Mouse (Mus musculus): ENCODE measurements at regions not wholly inside any gene's neighbourhood (a gene's known extent, or its start where the extent isn't known, plus 50 kb on each side); places are given as distances from the start of the nearest gene placed in this dataset.

DNA sequence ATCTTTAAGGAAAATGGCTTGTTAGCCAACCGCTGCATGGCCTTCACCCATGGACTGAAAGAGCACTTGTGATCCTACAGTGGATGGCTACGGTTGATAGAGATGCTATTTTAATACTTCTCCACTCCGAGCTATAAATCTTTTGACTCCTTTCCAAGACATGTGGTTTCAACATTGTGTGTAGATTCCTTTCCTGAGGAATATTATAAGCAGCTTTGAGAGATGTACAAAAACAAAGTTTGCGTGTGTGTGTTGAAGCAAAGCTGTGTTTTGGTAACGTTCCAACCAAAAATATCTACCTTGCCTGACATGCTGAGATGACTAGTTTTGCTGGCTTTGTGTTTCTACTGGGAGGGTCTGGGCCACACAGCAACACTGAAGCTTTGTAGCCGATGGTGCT, 83.0 kb downstream of the Zbtb18 start:
- H3K27me3 ChIP-seq (ENCODE audit: insufficient read depth, low read length): no peaks in the 10 kb centered on the region
- no peak overlapping the region for H3K4me3 ChIP-seq (replicated peaks; ENCODE audit: low read length)
- H3K4me1 ChIP-seq (replicated peaks; ENCODE audit: low read depth, low read length): no peaks in the 10 kb centered on the region
- no peaks in the 10 kb centered on the region for H3K36me3 ChIP-seq (ENCODE audit: insufficient read depth, low read length)
- TF ChIP-seq POU5F1 (IDR thresholded peaks at IDR 0.05; ENCODE audit: borderline replicate concordance, low read length): no peak
- no peak for TF ChIP-seq NANOG (IDR thresholded peaks at IDR 0.05; ENCODE audit: borderline replicate concordance, low read length)
- TF ChIP-seq CTCF (conservative IDR thresholded peaks at IDR 0.05; ENCODE audit: low read length): no peak
- H3K9me3 ChIP-seq (ENCODE audit: low read length): no peaks in the 10 kb centered on the region

DNA sequence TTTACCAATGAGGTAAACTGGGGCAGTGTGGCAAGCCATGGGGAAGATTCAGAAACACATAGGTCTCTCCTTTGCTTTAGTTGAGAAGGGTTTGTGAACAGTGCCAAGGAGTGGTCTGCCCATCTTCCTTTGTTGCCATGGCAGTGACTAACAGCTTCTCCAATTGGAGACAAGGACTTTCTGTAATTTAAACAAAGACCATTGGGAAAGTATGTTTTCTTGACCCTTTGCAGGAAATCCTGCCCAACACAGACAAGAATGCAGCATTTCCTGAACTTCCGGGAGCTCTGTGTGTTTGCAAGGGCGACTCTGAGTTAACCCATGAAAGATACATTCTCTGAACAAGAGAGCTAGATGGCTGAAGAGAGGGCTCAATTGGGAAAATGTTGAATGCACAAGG, 89.6 kb downstream of the Zbtb18 start:
- Histone ChIP-seq H3K27me3 (ENCODE audit: insufficient read depth, low read length) (no peaks in the 10 kb centered on the region), H3K4me3 (replicated peaks; ENCODE audit: low read length) (no peak overlapping the region), H3K9me3 (ENCODE audit: low read length) (no peaks in the 10 kb centered on the region), H3K4me1 (replicated peaks; ENCODE audit: low read depth, low read length) (no peaks in the 10 kb centered on the region), H3K36me3 (ENCODE audit: insufficient read depth, low read length) (no peaks in the 10 kb centered on the region)
- TF ChIP-seq POU5F1 (IDR thresholded peaks at IDR 0.05; ENCODE audit: borderline replicate concordance, low read length) (no peak), CTCF (conservative IDR thresholded peaks at IDR 0.05; ENCODE audit: low read length) (no peak), NANOG (IDR thresholded peaks at IDR 0.05; ENCODE audit: borderline replicate concordance, low read length) (no peak)

DNA sequence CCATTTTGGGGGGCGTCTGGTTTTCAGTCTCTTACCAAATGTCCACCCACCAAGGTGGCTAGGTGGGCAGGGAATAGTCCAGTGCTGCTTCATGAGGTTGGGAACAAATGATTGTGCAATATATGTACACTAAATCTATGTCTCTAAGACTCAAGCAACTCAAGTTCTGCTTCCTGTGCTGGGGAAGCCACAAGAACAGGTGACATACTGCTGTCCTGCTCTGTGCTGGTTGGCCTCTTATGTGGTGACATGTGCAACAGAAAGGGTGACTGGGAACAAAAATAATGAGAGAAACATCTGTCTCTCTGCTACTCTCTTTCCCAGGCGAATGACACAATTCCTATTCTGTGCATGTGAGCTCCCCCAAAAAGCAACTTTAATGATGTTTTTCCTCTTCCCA, 90.5 kb downstream of the Zbtb18 start:
- H3K9me3 ChIP-seq (ENCODE audit: low read length): no peaks in the 10 kb centered on the region
- no peak overlapping the region for H3K4me3 ChIP-seq (replicated peaks; ENCODE audit: low read length)
- H3K36me3 ChIP-seq (ENCODE audit: insufficient read depth, low read length): no peaks in the 10 kb centered on the region
- TF ChIP-seq POU5F1 (IDR thresholded peaks at IDR 0.05; ENCODE audit: borderline replicate concordance, low read length) (no peak), NANOG (IDR thresholded peaks at IDR 0.05; ENCODE audit: borderline replicate concordance, low read length) (no peak), CTCF (conservative IDR thresholded peaks at IDR 0.05; ENCODE audit: low read length) (no peak)
- H3K4me1 ChIP-seq (replicated peaks; ENCODE audit: low read depth, low read length): no peaks in the 10 kb centered on the region
- no peaks in the 10 kb centered on the region for H3K27me3 ChIP-seq (ENCODE audit: insufficient read depth, low read length)

DNA sequence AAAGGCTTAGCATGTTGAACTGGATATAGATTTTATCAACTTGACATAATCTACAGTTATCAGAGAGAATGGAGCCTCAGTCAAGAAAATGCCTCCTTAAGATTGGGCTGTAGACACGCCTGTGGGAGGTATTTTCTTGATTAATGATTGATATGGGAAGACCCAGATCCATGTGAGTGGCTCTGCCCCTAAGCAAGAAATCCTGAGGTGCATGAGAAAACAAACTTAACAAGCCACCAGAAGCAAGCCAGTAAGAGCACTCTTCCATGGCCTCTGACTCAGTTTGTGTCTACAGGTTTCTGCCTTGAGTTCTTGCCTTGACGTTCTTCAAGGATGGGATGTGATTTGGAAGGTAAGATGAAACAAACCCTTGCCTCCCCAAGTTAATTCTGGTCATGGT, 91.2 kb downstream of the Zbtb18 start:
- Histone ChIP-seq H3K9me3 (ENCODE audit: low read length) (no peaks in the 10 kb centered on the region), H3K27me3 (ENCODE audit: insufficient read depth, low read length) (no peaks in the 10 kb centered on the region), H3K4me3 (replicated peaks; ENCODE audit: low read length) (no peak overlapping the region), H3K36me3 (ENCODE audit: insufficient read depth, low read length) (no peaks in the 10 kb centered on the region), H3K4me1 (replicated peaks; ENCODE audit: low read depth, low read length) (no peaks in the 10 kb centered on the region)
- TF ChIP-seq NANOG (IDR thresholded peaks at IDR 0.05; ENCODE audit: borderline replicate concordance, low read length) (no peak), CTCF (conservative IDR thresholded peaks at IDR 0.05; ENCODE audit: low read length) (no peak), POU5F1 (IDR thresholded peaks at IDR 0.05; ENCODE audit: borderline replicate concordance, low read length) (no peak)

DNA sequence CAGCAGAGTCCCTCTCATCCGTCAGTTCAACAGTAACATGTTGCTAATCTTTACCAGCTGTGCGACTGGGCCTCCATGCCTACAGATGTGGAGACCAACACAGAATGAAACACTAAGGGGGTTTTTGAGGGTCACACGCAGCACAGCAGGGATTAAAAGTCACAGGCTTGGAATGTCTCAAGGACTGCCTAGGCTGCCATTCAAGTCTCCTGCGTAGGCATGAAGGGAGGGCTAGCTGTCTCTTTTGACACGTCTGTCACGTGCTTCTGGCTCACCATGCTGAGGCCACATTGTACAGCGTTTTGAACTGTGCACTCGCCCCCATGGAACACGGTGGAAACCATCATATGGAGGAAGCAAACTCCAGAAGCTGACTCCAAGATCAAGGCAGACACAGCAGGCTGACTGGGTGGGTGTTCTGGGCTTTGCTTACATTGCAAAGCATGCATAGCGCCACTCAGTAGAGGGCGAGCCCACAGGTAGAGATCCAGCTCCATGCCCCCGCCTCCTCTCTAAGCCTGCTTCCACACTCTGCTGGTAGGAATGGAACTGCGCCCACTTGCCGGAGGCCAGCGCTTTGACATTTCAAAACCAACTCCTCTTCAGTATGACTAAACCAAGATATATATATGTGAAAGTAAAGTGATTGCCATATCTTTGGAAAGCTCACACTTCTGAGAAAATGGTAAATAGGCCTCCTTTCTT, 103.0 kb downstream of the Zbtb18 start:
- no peak for TF ChIP-seq CTCF (conservative IDR thresholded peaks at IDR 0.05; ENCODE audit: low read length)
- TF ChIP-seq NANOG (IDR thresholded peaks at IDR 0.05; ENCODE audit: borderline replicate concordance, low read length): no peak
- TF ChIP-seq POU5F1 (IDR thresholded peaks at IDR 0.05; ENCODE audit: borderline replicate concordance, low read length): no peak
- no peaks in the 10 kb centered on the region for H3K4me1 ChIP-seq (replicated peaks; ENCODE audit: low read depth, low read length)
- H3K36me3 ChIP-seq (ENCODE audit: insufficient read depth, low read length): no peaks in the 10 kb centered on the region
- H3K9me3 ChIP-seq (ENCODE audit: low read length): no peaks in the 10 kb centered on the region
- no peaks in the 10 kb centered on the region for H3K27me3 ChIP-seq (ENCODE audit: insufficient read depth, low read length)
- H3K4me3 ChIP-seq (replicated peaks; ENCODE audit: low read length): no peak overlapping the region

DNA sequence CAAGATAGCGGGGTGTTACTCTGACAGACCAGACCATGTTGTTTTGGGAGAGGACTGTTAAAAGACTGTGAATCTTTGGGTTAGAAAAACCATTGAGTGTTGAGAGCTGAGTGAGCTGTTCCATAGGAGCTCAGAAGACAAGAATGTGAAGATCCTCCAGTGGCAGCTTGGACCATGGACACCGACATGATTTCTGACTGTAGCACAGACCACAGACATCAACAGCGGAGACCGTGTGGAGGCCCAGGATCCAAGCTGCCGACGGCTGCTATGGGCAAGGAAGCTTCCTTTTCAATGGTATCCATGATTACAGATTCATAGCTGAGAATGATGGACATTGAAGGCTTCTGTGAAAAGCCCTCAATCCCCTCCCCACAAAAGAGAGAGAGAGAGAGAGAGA, 105.6 kb downstream of the Zbtb18 start:
- H3K36me3 ChIP-seq (ENCODE audit: insufficient read depth, low read length): no peaks in the 10 kb centered on the region
- H3K27me3 ChIP-seq (ENCODE audit: insufficient read depth, low read length): no peaks in the 10 kb centered on the region
- H3K4me1 ChIP-seq (replicated peaks; ENCODE audit: low read depth, low read length): no peaks in the 10 kb centered on the region
- no peaks in the 10 kb centered on the region for H3K9me3 ChIP-seq (ENCODE audit: low read length)
- no peak overlapping the region for H3K4me3 ChIP-seq (replicated peaks; ENCODE audit: low read length)
- TF ChIP-seq NANOG (IDR thresholded peaks at IDR 0.05; ENCODE audit: borderline replicate concordance, low read length) (no peak), CTCF (conservative IDR thresholded peaks at IDR 0.05; ENCODE audit: low read length) (no peak), POU5F1 (IDR thresholded peaks at IDR 0.05; ENCODE audit: borderline replicate concordance, low read length) (no peak)

DNA sequence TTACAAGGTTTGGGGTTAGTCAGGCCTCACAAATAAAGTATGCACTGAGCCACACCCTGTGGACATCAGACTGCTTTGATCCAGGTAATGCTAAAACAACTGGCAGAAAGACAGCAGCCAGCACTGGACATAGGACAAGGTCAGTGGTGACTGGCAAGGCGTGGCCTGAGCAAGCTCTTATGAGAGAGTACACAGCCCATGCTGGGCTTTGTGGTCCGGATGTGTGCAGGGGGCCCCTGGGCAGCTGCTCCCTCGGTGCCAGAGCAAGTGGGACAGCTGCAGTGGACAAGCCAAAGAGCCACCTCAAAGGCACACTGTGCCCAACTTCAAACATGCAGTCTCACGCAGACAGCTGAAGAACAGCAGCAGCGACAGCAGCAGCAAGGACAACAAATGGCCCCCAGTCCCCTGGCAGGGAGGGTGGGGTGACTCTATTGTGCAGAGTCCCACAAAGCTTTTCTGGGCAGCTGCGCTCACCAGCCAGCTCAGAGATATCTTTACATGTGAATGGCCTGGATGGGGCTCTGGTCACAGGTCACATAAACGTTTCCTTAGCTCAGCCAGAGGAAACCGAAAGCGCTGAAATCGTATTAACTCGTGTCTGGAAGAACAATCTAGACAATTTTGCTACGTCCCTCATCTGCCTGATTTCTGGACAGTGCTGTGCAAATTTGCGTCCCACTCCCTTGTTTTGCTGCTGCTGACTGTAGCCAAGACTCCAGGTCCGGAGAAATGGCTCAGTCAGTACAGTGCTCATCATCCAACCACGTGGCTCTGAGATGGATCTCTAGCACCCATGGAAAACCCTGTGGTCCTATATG, 113.5 kb downstream of the Zbtb18 start:
- TF ChIP-seq CTCF (conservative IDR thresholded peaks at IDR 0.05; ENCODE audit: low read length): no peak
- TF ChIP-seq NANOG (IDR thresholded peaks at IDR 0.05; ENCODE audit: borderline replicate concordance, low read length): no peak
- no peak for TF ChIP-seq POU5F1 (IDR thresholded peaks at IDR 0.05; ENCODE audit: borderline replicate concordance, low read length)
- Histone ChIP-seq H3K27me3 (ENCODE audit: insufficient read depth, low read length) (no peaks in the 10 kb centered on the region), H3K36me3 (ENCODE audit: insufficient read depth, low read length) (no peaks in the 10 kb centered on the region), H3K4me3 (replicated peaks; ENCODE audit: low read length) (no peak overlapping the region), H3K4me1 (replicated peaks; ENCODE audit: low read depth, low read length) (peaks cover 10% of the 10 kb centered on the region), H3K9me3 (ENCODE audit: low read length) (no peaks in the 10 kb centered on the region)

DNA sequence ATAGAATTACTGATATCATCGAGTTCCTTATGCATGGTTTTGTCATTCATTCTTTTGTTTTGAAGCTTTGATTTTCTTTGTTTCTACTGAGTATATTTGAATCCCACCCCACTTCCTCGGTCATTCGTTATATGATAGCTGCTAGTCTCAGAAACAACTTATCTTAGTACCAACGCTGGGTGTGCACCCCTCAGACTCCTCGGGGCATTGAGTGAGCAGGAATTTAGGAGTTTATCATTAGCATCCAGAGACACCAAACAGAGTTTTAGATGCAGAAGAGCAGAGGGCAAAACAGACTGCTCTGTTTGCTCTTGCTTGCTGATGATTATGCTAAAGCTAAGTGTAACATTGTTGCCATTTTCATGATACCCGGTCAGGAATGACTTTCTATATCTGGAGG, 115.3 kb downstream of the Zbtb18 start:
- H3K27me3 ChIP-seq (ENCODE audit: insufficient read depth, low read length): no peaks in the 10 kb centered on the region
- H3K4me1 ChIP-seq (replicated peaks; ENCODE audit: low read depth, low read length): peaks cover 10% of the 10 kb centered on the region
- H3K4me3 ChIP-seq (replicated peaks; ENCODE audit: low read length): no peak overlapping the region
- no peaks in the 10 kb centered on the region for H3K9me3 ChIP-seq (ENCODE audit: low read length)
- TF ChIP-seq POU5F1 (IDR thresholded peaks at IDR 0.05; ENCODE audit: borderline replicate concordance, low read length): no peak
- no peak for TF ChIP-seq CTCF (conservative IDR thresholded peaks at IDR 0.05; ENCODE audit: low read length)
- no peak for TF ChIP-seq NANOG (IDR thresholded peaks at IDR 0.05; ENCODE audit: borderline replicate concordance, low read length)
- no peaks in the 10 kb centered on the region for H3K36me3 ChIP-seq (ENCODE audit: insufficient read depth, low read length)

Data from E14TG2a.4 (cell line).